Mouse (Mus musculus) limb, embryonic 10.5 days (tissue): ENCODE data around the gene Use1. TPM values are rescaled to one million over a fixed set of nuclear protein-coding genes. Genes with fewer than 3 reads are reported as not detected.

Source experiments
- DNase-seq: peaks from one replicate; pipeline ENCODE4 v3.0.0-alpha.2; 2017; ENCODE audit warnings: low spot score
- H3K27ac ChIP-seq: fragments of 300-500 bp; sonication (generic); 2 replicates; pipeline ENCODE4 v1.5.1; 2016; ENCODE audit warnings: mild to moderate bottlenecking
- H3K27me3 ChIP-seq: fragments of 300-500 bp; sonication (generic); 2 replicates; pipeline ENCODE4 v1.6.1; 2016; ENCODE audit warnings: low read depth, mild to moderate bottlenecking; ENCODE audit not compliant: poor library complexity, severe bottlenecking
- H3K36me3 ChIP-seq: fragments of 300-500 bp; sonication (generic); 2 replicates; pipeline ENCODE4 v1.6.1; 2016; ENCODE audit warnings: mild to moderate bottlenecking, moderate library complexity
- H3K4me1 ChIP-seq: fragments of 300-500 bp; sonication (generic); 2 replicates; pipeline ENCODE4 v1.6.1; 2016
- H3K4me3 ChIP-seq: fragments of 300-500 bp; sonication (generic); 2 replicates; pipeline ENCODE4 v1.5.1; 2016; ENCODE audit warnings: mild to moderate bottlenecking, moderate library complexity
- H3K9me3 ChIP-seq: fragments of 300-500 bp; sonication (generic); replicated peaks from 2 replicates; pipeline ENCODE4 v1.6.1; 2016; ENCODE audit warnings: mild to moderate bottlenecking
- WGBS: fragments of 180-500 bp; shearing (Covaris S2); methylation state at CpG from one replicate; pipeline ENCODE4 v1.1.7; 2016; 5-methylcytosine and 5-hydroxymethylcytosine counted together
- polyA plus RNA-seq: library from polyadenylated mRNA; unstranded; fragments of >200 nt; fragmentation: Nextera tagmentation; extraction: Ambion mirVana; gene quantifications from 2 replicates; pipeline ENCODE4 v1.2.1, GENCODE M21; 2016

The Use1 gene
- polyA plus RNA-seq, 1 experiment from 2014 or later, result 92.4 TPM

- H3K27ac ChIP-seq, result peak overlapping the region; percentile 89
- H3K27me3 ChIP-seq, result no peaks in the 10 kb centered on the region
- no peaks in the 10 kb centered on the region for H3K9me3 ChIP-seq
- H3K4me3 ChIP-seq, result peak overlapping the region; percentile 80
- peaks cover 53% of the 10 kb centered on the region for H3K36me3 ChIP-seq
- under 1% methylated on average over 55 of the region's 55 CpGs for WGBS
- peaks cover 27% of the 10 kb centered on the region for H3K4me1 ChIP-seq
- peak; percentile 87 for DNase-seq
Observed at GRCm38 (mm10) chr8:71406099-71407015, 39.7 kb downstream of the Use1 start.

- Histone ChIP-seq H3K9me3 (no peaks in the 10 kb centered on the region), H3K4me3 (peak overlapping the region; percentile 80; the same call in 1 of the 2 replicates), H3K27me3 (no peaks in the 10 kb centered on the region), H3K27ac (no peak overlapping the region), H3K4me1 (peaks cover 34% of the 10 kb centered on the region), H3K36me3 (peaks cover 50% of the 10 kb centered on the region)
- peak; percentile 29 for DNase-seq
- 92% methylated on average over 14 of the region's 14 CpGs for whole genome bisulfite sequencing
Observed at GRCm38 (mm10) chr8:71407441-71407840, 40.8 kb downstream of the Use1 start.

- H3K4me3 ChIP-seq, result no peak overlapping the region
- H3K27me3 ChIP-seq, result no peaks in the 10 kb centered on the region
- H3K9me3 ChIP-seq, result no peaks in the 10 kb centered on the region
- H3K4me1 ChIP-seq, result peaks cover 34% of the 10 kb centered on the region
- H3K36me3 ChIP-seq, result peaks cover 43% of the 10 kb centered on the region
- no peak overlapping the region for H3K27ac ChIP-seq
- 92% methylated on average over 4 of the region's 4 CpGs for WGBS
- DNase-seq, result no peak
Observed at GRCm38 (mm10) chr8:71408231-71408630, 41.6 kb downstream of the Use1 start.

GRCm38 (mm10) chr8:71411535-71412273, 45.1 kb downstream of the Use1 start:
- Histone ChIP-seq H3K4me1 (peaks cover 20% of the 10 kb centered on the region), H3K36me3 (peaks cover 31% of the 10 kb centered on the region), H3K27ac (no peak overlapping the region), H3K27me3 (no peaks in the 10 kb centered on the region), H3K9me3 (no peaks in the 10 kb centered on the region), H3K4me3 (no peak overlapping the region)
- WGBS, result 57% methylated on average over 11 of the region's 11 CpGs
- DNase-seq, result no peak

Other genes starting within 250 kb of the Use1 start
- 29.3 and 35.4 TPM in 2 replicates for gene Myo9b, start 94.1 kb upstream of the Use1 start, polyA plus RNA-seq
- 69.3 and 70.7 TPM in 2 replicates for gene Haus8, start 93.9 kb upstream of the Use1 start, polyA plus RNA-seq
- 4.3 and 5.4 TPM in 2 replicates for gene Ocel1, start 4.5 kb downstream of the Use1 start, polyA plus RNA-seq
- 77.4 and 87.2 TPM in 2 replicates for gene Nr2f6, start 15.1 kb downstream of the Use1 start, polyA plus RNA-seq
- 6.6 and 6.9 TPM in 2 replicates for gene Ushbp1, start 29.0 kb downstream of the Use1 start, polyA plus RNA-seq
- 123 and 131 TPM in 2 replicates for gene Babam1, start 30.0 kb downstream of the Use1 start, polyA plus RNA-seq
- 34.2 and 38.4 TPM in 2 replicates for gene Ankle1, start 39.2 kb downstream of the Use1 start, polyA plus RNA-seq
- 61.5 and 75.1 TPM in 2 replicates for gene Abhd8, start 96.8 kb downstream of the Use1 start, polyA plus RNA-seq
- gene Mrpl34, start 98.1 kb downstream of the Use1 start, polyA plus RNA-seq, result 231 and 263 TPM in 2 replicates
- gene Dda1, start 102.4 kb downstream of the Use1 start, polyA plus RNA-seq, result 130 and 138 TPM in 2 replicates
- gene Ano8, start 119.1 kb downstream of the Use1 start, polyA plus RNA-seq, result 2.7 and 3.5 TPM in 2 replicates
- 26.8 and 28.2 TPM in 2 replicates for gene Gtpbp3, start 121.3 kb downstream of the Use1 start, polyA plus RNA-seq
- gene Plvap, start 144.9 kb downstream of the Use1 start, polyA plus RNA-seq, result 74.6 and 77.7 TPM in 2 replicates
- gene Ccdc194, start 158.9 kb downstream of the Use1 start, polyA plus RNA-seq, result 0.65 and 0.78 TPM in 2 replicates
- gene Bst2, start 170.6 kb downstream of the Use1 start, polyA plus RNA-seq, result 5.6 TPM in 2 replicates
- 76.2 and 77.5 TPM in 2 replicates for gene Mvb12a, start 176.1 kb downstream of the Use1 start, polyA plus RNA-seq
- gene Tmem221, start 192.0 kb downstream of the Use1 start, polyA plus RNA-seq, result 0.29 and 0.45 TPM in 2 replicates
- not detected in 2 replicates for gene Nxnl1, start 199.8 kb downstream of the Use1 start, polyA plus RNA-seq
- gene Slc27a1, start 202.0 kb downstream of the Use1 start, polyA plus RNA-seq, result 21.3 and 28.8 TPM in 2 replicates
- 241 and 263 TPM in 2 replicates for gene Pgls, start 225.3 kb downstream of the Use1 start, polyA plus RNA-seq
- gene Fam129c, start 230.8 kb downstream of the Use1 start, polyA plus RNA-seq, result 2.8 and 4.0 TPM in 2 replicates
- 49.0 and 53.6 TPM in 2 replicates for gene Colgalt1, start 244.2 kb downstream of the Use1 start, polyA plus RNA-seq